Mouse (Mus musculus) spleen, adult 2 months (tissue): ENCODE results near the gene Cntnap5a. TPM values are rescaled to one million over a fixed set of nuclear protein-coding genes. Genes with fewer than 3 reads are reported as not detected.

Experiments
- DNase-seq, 2 experiments: peaks; one replicate each; pipeline versions ENCODE4 v3.0.0 to v3.0.0-alpha.2; 2012 to 2021; ENCODE audit warnings: low spot score in 2 of 2, low read depth in 1 of 2
- H3K27ac ChIP-seq: fragments of 200-500 bp; 2 replicates; pipeline ENCODE4 v1.5.1; 2012; ENCODE audit warnings: low read length, inconsistent platforms; ENCODE audit not compliant: insufficient read depth
- H3K27me3 ChIP-seq: fragments of 200-500 bp; 2 replicates; pipeline ENCODE4 v1.6.1; 2012; ENCODE audit warnings: mild to moderate bottlenecking, moderate library complexity, low read length, inconsistent platforms; ENCODE audit not compliant: control insufficient read depth, insufficient read depth
- H3K36me3 ChIP-seq: fragments of 200-500 bp; 2 replicates; pipeline ENCODE4 v1.6.1; 2012; ENCODE audit warnings: mild to moderate bottlenecking, low read length, inconsistent platforms; ENCODE audit not compliant: control insufficient read depth, insufficient read depth
- H3K4me1 ChIP-seq: fragments of 200-500 bp; 2 replicates; pipeline ENCODE4 v1.6.1; 2011; ENCODE audit warnings: inconsistent platforms; ENCODE audit not compliant: control insufficient read depth, insufficient read depth, insufficient read length
- H3K4me3 ChIP-seq: fragments of 200-500 bp; 2 replicates; pipeline ENCODE4 v1.5.1; 2011; ENCODE audit warnings: mild to moderate bottlenecking, inconsistent platforms; ENCODE audit not compliant: insufficient read depth, insufficient read length; ENCODE audit errors: extremely low read depth
- CTCF ChIP-seq: fragments of 200-500 bp; IDR thresholded peaks from 2 replicates; pipeline ENCODE4 v1.5.1; 2011; ENCODE audit warnings: mild to moderate bottlenecking, inconsistent platforms; ENCODE audit not compliant: insufficient read depth, insufficient read length, insufficient replicate concordance; ENCODE audit errors: extremely low read depth
- POLR2A ChIP-seq: fragments of 200-500 bp; IDR thresholded peaks from 2 replicates; pipeline ENCODE4 v1.6.1; 2011; ENCODE audit warnings: low read depth, low read length, inconsistent platforms
- WGBS: fragments of 180-500 bp; shearing (Covaris S2); methylation state at CpG from one replicate; pipeline ENCODE4 v1.1.7; 2018; 5-methylcytosine and 5-hydroxymethylcytosine counted together
- polyA plus RNA-seq: library from polyadenylated mRNA; depleted of rRNA; stranded (reverse); fragments of >200 nt; gene quantifications from 2 replicates; pipeline ENCODE4 v1.2.3, GENCODE M21; 2012

Cntnap5a gene
- polyA plus RNA-seq, 1 experiment = not detected

- Histone ChIP-seq H3K4me3 (no peak overlapping the region), H3K36me3 (no peaks in the 10 kb centered on the region), H3K4me1 (no peaks in the 10 kb centered on the region), H3K27ac (no peak overlapping the region), H3K27me3 (no peaks in the 10 kb centered on the region)
- DNase-seq = no peak
- TF ChIP-seq CTCF = no peak
- no peak for TF ChIP-seq POLR2A
These were observed 707.8 kb downstream of the Cntnap5a start for GRCm38 (mm10) chr1:116392390-116392789.

GRCm38 (mm10) chr1:116401996-116402656 lies 717.6 kb downstream of the Cntnap5a start:
- Histone ChIP-seq H3K27ac (no peak overlapping the region), H3K4me1 (no peaks in the 10 kb centered on the region), H3K4me3 (no peak overlapping the region), H3K36me3 (no peaks in the 10 kb centered on the region), H3K27me3 (no peaks in the 10 kb centered on the region)
- no peak for DNase-seq
- WGBS = 80% methylated on average over 1 of the region's 1 CpGs
- no peak for TF ChIP-seq CTCF
- no peak for TF ChIP-seq POLR2A

- Histone ChIP-seq H3K4me1 (no peaks in the 10 kb centered on the region), H3K27me3 (no peaks in the 10 kb centered on the region), H3K4me3 (no peak overlapping the region), H3K36me3 (no peaks in the 10 kb centered on the region), H3K27ac (no peak overlapping the region)
- TF ChIP-seq POLR2A = no peak
- no peak for TF ChIP-seq CTCF
- no peak for DNase-seq
- WGBS = 81% methylated on average over 1 of the region's 1 CpGs
These were observed 725.3 kb downstream of the Cntnap5a start for GRCm38 (mm10) chr1:116409836-116410235.

DNA sequence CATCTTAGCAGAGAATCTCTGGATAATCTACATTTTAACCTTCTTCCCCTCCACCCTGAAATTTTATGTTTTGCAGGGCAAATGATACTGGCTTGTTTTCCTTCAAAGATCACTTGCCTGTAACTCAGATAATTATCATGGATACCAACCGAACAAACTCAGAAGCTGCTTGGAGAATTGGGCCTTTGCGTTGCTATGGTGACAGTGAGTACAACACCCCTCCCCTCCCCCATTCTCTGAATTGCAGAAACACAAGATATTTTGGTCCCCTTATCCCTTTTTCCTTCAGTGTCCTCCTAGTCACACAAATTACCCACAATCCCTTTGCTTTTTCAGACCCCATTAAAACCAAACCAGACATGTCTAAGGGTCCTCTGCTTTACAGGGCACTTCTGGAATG lies 743.8 kb downstream of the Cntnap5a start:
- WGBS = 82% methylated on average over 2 of the region's 2 CpGs
- H3K4me3 ChIP-seq = no peak overlapping the region
- no peaks in the 10 kb centered on the region for H3K27me3 ChIP-seq
- DNase-seq = no peak
- no peaks in the 10 kb centered on the region for H3K4me1 ChIP-seq
- H3K27ac ChIP-seq = no peak overlapping the region
- TF ChIP-seq CTCF (no peak), POLR2A (no peak)
- H3K36me3 ChIP-seq = no peaks in the 10 kb centered on the region

DNA sequence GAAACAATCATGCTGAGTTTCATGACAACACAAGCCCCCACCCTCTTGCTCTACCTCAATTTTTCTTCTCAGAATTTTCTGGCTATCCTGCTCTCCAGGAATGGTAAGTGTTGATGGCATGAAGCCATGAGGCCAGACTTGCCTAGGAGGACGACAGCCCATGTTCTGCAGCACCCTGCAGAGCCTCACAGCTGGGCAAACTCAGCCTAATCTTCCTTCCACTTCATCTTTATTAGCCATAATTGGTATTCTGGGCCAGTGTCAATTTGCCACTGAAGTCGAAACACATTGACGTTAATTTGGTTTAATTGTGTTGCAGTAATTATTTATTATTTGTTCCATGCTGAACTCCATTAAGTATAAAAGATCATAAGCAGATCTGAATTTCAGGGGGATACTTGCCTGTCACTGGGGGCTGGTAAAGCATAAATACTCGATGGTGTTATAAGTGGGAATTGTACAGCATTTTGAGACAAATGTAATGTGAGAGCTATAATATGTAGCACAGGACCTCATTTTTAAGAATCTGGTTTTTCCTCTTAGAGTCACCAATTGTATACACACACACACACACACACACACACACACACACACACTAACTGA lies 770.7 kb downstream of the Cntnap5a start:
- H3K27me3 ChIP-seq = no peaks in the 10 kb centered on the region
- TF ChIP-seq CTCF (no peak), POLR2A (no peak)
- H3K4me3 ChIP-seq = no peak overlapping the region
- no peaks in the 10 kb centered on the region for H3K4me1 ChIP-seq
- DNase-seq = no peak
- no peaks in the 10 kb centered on the region for H3K36me3 ChIP-seq
- H3K27ac ChIP-seq = no peak overlapping the region
- 77% methylated on average over 4 of the region's 4 CpGs for WGBS

DNA sequence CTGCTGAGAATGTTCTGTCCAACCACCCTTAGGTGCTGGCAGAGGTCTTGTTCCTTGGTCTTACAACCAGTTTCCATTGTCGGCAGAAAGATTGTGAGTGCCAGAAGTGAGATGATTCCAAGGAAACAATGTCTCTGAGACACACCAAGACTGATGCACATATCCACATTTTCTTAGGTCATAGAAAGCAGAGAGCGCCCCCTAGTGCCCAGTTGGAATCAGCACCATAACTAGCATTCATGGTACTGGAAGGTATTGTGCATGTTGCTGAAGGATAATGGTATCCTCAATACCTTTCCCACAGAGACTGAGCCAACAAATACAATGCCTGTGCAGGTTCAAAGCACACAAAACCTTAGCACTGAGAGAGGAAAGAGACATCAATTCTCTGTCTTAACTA lies 793.1 kb downstream of the Cntnap5a start:
- Histone ChIP-seq H3K27me3 (no peaks in the 10 kb centered on the region), H3K4me3 (no peak overlapping the region), H3K36me3 (no peaks in the 10 kb centered on the region), H3K27ac (no peak overlapping the region), H3K4me1 (no peaks in the 10 kb centered on the region)
- 28% methylated on average over 2 of the region's 2 CpGs for WGBS
- DNase-seq = no peak
- no peak for TF ChIP-seq CTCF
- no peak for TF ChIP-seq POLR2A

DNA sequence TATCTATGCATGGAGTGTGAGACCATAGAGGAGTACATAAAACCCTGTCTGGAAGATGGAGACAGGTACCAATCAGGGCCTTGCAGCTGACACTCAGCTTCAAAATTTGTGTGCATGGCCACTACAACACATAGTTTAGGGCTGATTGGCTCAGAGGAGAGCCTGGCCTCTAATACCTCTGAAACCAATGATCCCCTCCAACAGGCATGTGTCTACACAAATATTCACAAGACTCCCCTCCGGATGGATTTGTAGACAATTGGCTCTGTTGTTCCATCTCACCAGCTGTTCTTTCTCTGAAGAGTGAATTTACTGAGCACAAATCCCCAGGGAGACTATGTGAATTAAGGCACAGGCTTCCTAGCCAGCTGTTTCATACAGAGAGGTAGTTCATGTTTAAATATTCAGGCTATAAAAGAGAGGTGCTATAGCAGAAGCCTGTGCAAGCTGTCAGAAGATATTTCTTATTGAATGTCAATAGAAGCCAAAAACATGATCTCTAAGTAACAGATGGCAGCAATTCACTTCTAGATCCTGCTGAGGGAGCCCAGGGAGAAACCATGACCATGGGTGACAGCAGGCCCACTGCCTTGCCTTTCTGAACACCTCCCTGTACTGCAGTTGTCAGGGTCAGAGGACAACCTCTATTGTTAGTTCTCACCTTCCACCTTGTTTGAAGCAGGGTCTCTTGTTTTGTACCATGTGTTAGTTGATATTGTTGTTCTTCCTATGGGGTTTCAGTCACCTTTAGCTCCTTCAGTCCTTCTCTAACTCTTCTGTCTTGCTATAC lies 804.4 kb downstream of the Cntnap5a start:
- TF ChIP-seq POLR2A = no peak
- TF ChIP-seq CTCF = no peak
- Histone ChIP-seq H3K27me3 (no peaks in the 10 kb centered on the region), H3K36me3 (no peaks in the 10 kb centered on the region), H3K4me1 (no peaks in the 10 kb centered on the region), H3K27ac (no peak overlapping the region), H3K4me3 (no peak overlapping the region)
- WGBS = 79% methylated on average over 1 of the region's 1 CpGs
- DNase-seq = no peak
